Mouse (Mus musculus) erythroblast, embryonic 14.5 days (primary cell): ENCODE results near the gene Siva1. TPM values are rescaled to one million over a fixed set of nuclear protein-coding genes. Genes with fewer than 3 reads are reported as not detected.

ENCODE experiments used
- H3K27me3 ChIP-seq: 2 replicates; pipeline ENCODE4 v1.6.1; 2012; ENCODE audit warnings: inconsistent platforms; ENCODE audit not compliant: control insufficient read depth
- H3K36me3 ChIP-seq: 2 replicates; pipeline ENCODE4 v1.6.1; 2012; ENCODE audit warnings: mild to moderate bottlenecking, inconsistent platforms; ENCODE audit not compliant: control insufficient read depth
- H3K4me1 ChIP-seq: 2 replicates; pipeline ENCODE4 v1.6.1; 2012; ENCODE audit warnings: inconsistent platforms; ENCODE audit not compliant: control insufficient read depth
- H3K4me3 ChIP-seq: replicated peaks from 2 replicates; pipeline ENCODE3; 2012; ENCODE audit warnings: moderate library complexity, mild to moderate bottlenecking, inconsistent platforms
- H3K9me3 ChIP-seq: 2 replicates; pipeline ENCODE4 v1.6.1; 2012; ENCODE audit warnings: low read length, inconsistent platforms, mixed read lengths; ENCODE audit not compliant: control insufficient read depth
- GATA1 ChIP-seq: IDR thresholded peaks from 2 replicates; pipeline ENCODE4 v1.6.1; 2012; ENCODE audit warnings: low read length, inconsistent platforms, mixed read lengths
- TAL1 ChIP-seq: IDR thresholded peaks from 3 replicates; pipeline ENCODE4 v1.6.1; 2012; ENCODE audit warnings: low read length, inconsistent platforms, mixed read lengths
- polyA plus RNA-seq: library from polyadenylated mRNA; stranded (reverse); fragments of >175 nt; gene quantifications from 2 replicates; pipeline ENCODE4 v1.2.3, GENCODE M21; 2012

Siva1 gene
- polyA plus RNA-seq, 1 experiment = 20.6 TPM

DNA sequence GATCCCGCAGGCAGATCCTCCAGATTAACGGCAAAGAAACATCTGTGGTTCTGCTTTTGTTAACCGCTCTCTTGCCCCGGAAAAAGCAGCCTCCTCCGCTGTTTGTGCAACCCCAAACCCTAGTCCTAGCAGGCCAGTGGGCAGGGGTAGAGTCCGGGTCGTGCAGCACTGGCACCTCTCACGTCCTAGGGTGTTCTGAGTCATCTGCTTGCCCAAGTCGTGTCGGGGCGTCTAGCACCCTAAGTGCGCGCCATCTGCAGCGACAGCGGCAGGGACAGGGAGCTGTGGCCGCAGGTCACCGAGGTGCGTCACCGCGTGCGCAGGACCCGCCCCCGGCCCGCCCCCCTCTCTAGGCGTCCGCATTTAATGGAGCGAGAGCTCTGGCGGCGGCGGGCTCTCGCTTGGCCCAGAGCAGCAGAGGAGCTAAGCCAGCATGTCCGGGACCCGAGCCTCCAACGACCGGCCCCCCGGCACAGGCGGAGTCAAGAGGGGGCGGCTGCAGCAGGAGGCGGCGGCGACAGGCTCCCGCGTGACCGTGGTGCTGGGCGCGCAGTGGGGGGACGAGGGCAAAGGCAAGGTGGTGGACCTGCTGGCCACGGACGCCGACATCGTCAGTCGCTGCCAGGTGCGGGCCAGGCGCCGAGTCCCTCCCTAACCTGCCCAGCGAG is 24.7 kb upstream of the Siva1 start, which contains the start of gene Adssl1:
Gene Adssl1 (plus strand): TSS at position 360 of the 668 bp plus-strand sequence.
- Histone ChIP-seq H3K4me3 (peak within 1 kb of the TSS; percentile 41), H3K27me3 (peaks cover 41% of the 10 kb centered on the region), H3K4me1 (peaks cover 31% of the 10 kb centered on the region), H3K36me3 (no peaks in the 10 kb centered on the region), H3K9me3 (no peaks in the 10 kb centered on the region; the same call in 1 of the 2 replicates)
- TF ChIP-seq TAL1 (no peak), GATA1 (no peak)

DNA sequence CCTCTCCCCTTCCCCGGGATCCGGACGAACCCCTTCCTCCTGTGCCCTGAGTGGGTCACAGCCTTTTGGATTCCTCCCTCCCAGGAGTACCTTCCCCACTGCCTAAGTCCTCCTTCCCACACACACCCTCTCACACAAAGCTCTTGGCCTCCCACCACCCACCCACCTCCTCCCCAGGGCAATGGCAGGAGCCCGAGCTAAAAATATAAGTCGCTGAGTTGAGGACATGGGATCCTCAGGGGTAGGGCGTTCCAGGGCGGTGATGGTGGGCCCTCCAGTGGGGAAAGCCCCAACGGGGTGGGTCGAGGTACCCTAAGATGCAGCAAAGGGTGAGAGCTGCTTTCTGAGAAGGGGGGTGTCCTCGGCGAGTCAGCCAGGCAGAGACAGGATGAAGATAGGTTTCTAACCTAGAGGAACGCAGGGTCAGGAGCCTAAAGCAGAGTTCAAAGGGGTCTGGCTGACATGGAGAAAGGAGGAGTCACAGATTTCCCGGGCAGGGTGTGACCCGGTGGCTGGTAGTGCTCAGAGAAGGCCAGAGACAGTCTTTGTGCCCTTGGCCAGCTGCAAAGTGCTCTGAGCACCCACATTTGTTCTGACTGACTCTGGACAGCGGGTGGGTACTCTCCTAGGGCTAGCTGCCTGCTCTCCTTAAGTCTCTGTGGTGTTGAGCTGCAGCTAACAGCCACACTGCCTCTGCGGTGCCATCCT is 24.0 kb upstream of the Siva1 start:
- peak overlapping the region; percentile 41 for H3K4me3 ChIP-seq
- TF ChIP-seq GATA1 (no peak), TAL1 (no peak)
- H3K27me3 ChIP-seq = peaks cover 41% of the 10 kb centered on the region
- no peaks in the 10 kb centered on the region for H3K36me3 ChIP-seq
- H3K4me1 ChIP-seq = peaks cover 31% of the 10 kb centered on the region
- H3K9me3 ChIP-seq = no peaks in the 10 kb centered on the region; the same call in 1 of the 2 replicates

DNA sequence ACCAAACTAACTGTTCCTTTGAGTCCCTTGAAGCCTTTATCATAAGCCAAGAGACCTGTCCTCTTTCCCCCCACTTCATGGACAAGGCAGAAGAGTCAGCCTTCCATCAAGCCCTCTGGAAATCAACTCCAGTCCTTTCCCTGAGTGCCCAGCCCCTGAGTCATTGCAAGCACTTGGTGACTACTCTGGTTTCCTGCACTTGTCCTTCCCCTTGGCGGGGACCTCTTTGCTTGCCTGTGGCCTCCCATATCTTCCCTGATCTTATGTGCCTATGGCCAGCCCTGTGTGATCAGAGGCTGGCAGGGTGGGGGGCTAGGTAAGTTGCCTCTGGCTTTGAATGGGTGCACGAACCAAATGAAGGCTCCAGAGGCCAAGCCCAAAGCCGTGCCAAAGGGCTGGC is 22.6 kb upstream of the Siva1 start:
- Histone ChIP-seq H3K4me1 (peaks cover 31% of the 10 kb centered on the region), H3K4me3 (no peak overlapping the region), H3K27me3 (peaks cover 41% of the 10 kb centered on the region), H3K36me3 (no peaks in the 10 kb centered on the region), H3K9me3 (no peaks in the 10 kb centered on the region)
- no peak for TF ChIP-seq GATA1
- TF ChIP-seq TAL1 = no peak

DNA sequence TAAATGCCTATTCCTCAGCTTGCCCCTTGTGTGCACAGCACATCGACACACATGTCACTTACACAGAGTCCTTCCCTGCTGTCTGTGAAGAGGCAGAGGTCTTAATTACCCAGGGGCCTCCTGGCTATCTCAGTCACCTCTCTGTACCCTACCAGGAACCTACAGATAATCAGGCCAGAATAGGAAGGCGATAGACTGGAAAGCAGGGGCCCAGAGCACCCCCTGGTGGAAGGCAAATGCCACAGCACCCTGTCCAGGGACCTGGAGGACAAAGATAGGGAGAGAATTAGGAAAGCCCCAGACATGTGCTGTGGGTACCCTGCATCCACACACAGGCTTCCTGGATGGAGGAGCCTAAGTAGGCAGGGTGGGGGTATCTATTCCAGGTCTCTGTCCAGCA is 20.7 kb upstream of the Siva1 start:
- Histone ChIP-seq H3K36me3 (no peaks in the 10 kb centered on the region), H3K4me1 (peaks cover 27% of the 10 kb centered on the region), H3K27me3 (peaks cover 33% of the 10 kb centered on the region)

DNA sequence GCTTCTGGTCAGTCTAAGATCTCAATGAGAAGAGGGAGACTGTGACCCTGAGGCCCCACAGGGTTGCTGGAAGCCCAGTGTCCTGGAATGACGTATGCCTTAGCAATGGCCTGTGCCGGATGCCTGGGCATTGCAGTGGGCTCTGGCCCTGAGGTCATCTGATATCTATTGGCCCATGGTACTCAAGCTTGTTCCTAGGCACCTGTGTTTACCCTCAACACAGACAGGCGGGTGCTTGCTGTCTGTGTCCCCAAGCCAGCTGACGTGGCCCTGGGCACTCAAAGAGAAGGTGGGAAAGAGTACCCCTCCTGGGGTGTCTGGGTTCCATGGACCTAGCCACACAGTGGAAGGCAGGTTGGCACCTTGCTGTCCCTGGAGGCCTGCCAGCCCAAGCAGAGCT is 18.8 kb upstream of the Siva1 start:
- Histone ChIP-seq H3K4me1 (peaks cover 21% of the 10 kb centered on the region), H3K9me3 (no peaks in the 10 kb centered on the region), H3K36me3 (no peaks in the 10 kb centered on the region), H3K4me3 (no peak overlapping the region), H3K27me3 (peaks cover 14% of the 10 kb centered on the region)
- no peak for TF ChIP-seq GATA1

More for the DNA sequence above, 20.7 kb upstream of the Siva1 start:
- Histone ChIP-seq H3K9me3 (no peaks in the 10 kb centered on the region), H3K4me3 (no peak overlapping the region)
- TF ChIP-seq GATA1 (no peak), TAL1 (no peak)

DNA sequence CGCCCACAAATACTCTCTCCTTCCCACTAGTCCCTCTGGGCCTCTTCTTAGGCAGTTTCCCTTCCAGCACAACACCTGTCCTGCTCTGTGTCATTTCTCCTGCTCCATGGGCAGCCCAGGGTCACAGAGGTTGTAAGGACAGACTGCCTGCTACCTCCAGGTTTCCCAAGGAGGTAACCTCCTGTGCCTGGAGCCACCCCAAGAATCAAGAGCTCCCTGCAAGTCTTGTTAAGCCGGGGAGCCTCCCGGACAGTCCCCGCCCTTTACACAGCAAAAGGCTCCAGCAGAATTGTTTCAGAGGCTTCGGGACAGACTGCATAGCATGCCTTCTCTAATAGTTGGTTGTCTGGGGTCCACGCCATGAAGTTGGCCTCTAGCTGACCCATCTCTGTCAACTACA is 18.0 kb upstream of the Siva1 start:
- peaks cover 6% of the 10 kb centered on the region for H3K27me3 ChIP-seq
- no peaks in the 10 kb centered on the region for H3K36me3 ChIP-seq
- H3K4me3 ChIP-seq = no peak overlapping the region
- H3K4me1 ChIP-seq = peaks cover 21% of the 10 kb centered on the region
- TF ChIP-seq TAL1 = no peak
- TF ChIP-seq GATA1 = no peak
- H3K9me3 ChIP-seq = no peaks in the 10 kb centered on the region

DNA sequence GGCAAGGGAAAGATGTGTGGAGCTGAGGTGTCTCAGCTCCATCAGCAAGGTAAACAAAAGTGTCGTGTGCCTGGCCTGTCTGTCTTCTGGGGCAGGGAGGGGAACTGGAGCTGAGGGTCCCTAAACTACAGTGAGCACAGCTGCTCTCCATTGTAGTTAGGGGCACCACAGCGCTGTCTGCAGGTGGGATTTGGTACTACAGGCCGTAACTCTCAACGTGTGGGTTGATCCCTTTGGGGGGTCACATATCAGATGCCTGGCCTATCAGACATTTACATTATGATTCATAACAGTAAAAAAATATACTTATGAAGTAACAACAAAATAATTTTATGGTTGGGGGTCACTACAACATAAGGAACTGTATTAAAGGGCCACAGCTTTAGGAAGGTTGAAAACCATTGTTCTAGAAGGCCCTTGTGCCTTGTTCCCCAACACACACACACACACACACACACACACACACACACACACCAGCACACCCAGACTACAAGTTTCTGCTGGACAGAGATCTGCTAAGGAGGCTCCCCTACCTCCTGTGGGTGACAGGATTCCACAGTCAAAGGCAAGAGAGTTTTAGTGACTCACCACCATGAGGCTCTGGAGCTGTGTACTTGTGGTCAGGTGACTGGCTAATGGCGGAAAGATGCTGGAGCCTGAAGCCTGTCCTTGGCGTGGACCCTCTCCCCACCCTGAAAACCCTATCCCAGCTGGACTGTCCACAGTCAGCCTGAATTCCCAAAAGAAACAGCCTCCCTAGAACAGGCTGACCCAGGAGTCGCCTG is 17.2 kb upstream of the Siva1 start:
- Histone ChIP-seq H3K36me3 (no peaks in the 10 kb centered on the region), H3K27me3 (peaks cover 3% of the 10 kb centered on the region), H3K9me3 (no peaks in the 10 kb centered on the region), H3K4me1 (peaks cover 21% of the 10 kb centered on the region), H3K4me3 (no peak overlapping the region)
- no peak for TF ChIP-seq GATA1
- no peak for TF ChIP-seq TAL1

DNA sequence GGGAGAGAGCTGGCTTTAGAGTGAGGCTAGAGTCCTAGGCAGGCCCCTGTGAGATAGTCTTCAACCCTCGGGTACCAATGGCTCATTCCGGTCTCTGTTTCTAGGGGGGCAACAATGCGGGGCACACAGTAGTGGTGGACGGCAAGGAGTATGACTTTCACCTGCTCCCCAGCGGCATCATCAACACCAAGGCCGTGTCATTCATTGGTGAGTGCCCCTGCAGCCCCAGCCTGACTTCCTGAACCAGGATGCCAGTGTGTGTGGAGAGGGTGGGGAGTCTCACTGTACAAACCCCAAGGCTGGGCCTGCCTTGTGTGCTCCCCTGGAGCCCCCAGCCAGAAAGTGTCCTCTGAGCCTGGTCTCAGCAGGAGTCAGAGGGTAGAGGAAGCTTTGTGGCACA is 16.3 kb upstream of the Siva1 start:
- H3K27me3 ChIP-seq = no peaks in the 10 kb centered on the region
- no peak for TF ChIP-seq TAL1
- no peak for TF ChIP-seq GATA1
- no peaks in the 10 kb centered on the region for H3K36me3 ChIP-seq
- H3K9me3 ChIP-seq = no peaks in the 10 kb centered on the region
- H3K4me1 ChIP-seq = peaks cover 18% of the 10 kb centered on the region
- H3K4me3 ChIP-seq = no peak overlapping the region

DNA sequence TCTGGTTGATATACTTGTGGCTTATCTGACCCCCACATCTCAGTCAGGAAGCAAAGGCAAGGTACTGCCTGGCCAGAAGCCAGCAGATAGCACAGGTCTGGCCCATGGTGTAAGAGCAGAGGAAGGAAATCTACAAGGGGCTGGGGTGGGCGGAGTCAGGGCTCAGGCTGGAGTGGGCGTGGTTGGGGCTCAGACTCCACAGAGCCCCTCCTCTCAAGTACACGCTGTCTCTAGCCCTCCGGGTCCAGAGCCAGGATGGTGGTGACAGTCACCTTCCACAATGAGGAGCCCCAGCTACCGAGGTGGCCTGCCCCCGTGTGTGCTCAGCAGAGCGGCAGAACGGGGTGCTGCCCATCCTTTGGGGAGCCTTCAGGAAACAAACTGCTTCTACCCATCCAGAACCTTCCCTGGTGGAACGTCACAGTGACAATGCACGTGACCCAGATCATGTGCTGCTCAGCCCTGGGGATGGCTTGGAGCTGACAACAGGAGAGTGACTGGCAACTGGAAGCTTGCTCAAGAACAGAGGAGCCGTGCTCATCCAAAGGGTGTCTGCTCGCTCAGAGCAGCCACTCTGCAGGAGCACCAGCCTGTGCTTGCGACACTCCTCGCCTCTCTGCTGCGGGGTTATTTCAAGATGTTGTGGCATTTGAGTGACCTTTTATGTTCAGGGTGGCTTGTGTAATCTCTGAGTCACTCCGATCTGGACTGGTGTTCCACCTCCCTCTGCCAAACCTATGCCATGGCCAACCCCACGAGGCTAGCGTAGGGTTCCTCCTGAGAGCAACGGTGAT is 15.4 kb upstream of the Siva1 start:
- Histone ChIP-seq H3K27me3 (no peaks in the 10 kb centered on the region), H3K4me3 (no peak overlapping the region), H3K9me3 (no peaks in the 10 kb centered on the region), H3K36me3 (no peaks in the 10 kb centered on the region), H3K4me1 (peaks cover 11% of the 10 kb centered on the region)
- TF ChIP-seq GATA1 (peak; percentile 25; the same call in 1 of the 2 replicates), TAL1 (no peak)
